Mouse (Mus musculus): ENCODE results near the gene Pid1.

DNA sequence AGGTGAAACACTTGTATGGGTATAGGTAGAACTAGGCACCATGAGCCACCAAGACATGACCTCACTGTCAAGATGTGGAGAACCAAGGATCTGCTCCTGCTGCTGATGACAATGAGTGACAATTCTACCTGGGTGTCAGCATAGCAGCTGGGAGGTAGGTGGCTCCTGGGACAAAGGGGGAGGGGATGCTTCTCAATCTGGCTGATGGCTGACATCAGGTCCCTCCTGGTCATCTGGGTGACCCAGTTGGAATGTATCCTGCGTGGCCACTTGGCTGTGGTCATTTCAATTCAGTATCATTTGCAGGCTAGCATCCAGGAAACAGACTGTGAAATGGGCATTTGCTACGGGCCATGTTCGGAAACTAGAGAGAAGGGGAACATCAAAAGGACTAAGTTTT, 16.9 kb upstream of the Pid1 start:
- TF ChIP-seq EP300 (IDR thresholded peaks at IDR 0.05): no peak
- TF ChIP-seq CTCF (IDR thresholded peaks at IDR 0.05): no peak

Measured in lung, postnatal 0 days (tissue).